Mouse (Mus musculus): ENCODE measurements around the gene Bglap2. TPM values are rescaled to one million over a fixed set of nuclear protein-coding genes. Genes with fewer than 3 reads are reported as not detected.

Bglap2 gene
- total and polyA plus RNA-seq, 2 experiments from 2014 or later = not detected

DNA sequence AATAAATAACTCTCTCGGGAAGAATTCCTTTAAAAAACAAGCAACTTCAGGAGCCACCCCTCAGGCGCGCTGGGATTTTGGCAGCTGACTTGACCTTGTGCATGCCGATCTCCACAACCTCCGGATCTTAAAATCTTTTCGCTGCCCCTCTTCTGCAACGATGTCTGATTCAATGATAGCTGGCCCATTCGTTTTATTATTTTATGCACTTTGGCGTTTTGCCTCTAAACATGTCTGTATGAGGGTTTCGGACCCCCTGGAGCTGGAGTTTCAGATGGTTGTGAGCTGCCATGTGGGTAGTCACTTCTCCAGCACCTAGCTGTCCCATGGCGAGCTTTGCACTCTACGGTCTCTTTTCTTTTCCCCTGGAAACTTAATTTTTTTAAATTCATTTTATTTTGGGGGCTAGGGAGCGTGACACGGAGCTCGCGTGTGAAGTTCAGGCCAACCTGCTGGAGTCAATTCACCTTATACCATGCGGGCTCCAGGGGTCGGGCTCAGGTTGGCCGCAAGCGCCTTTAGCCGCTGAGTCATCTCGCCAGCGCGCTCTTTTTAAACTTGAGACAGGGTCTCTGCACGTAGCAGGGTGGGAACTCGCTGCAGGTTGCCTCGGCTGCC is 43.0 kb downstream of the Bglap2 start:
- ATAC-seq (ENCODE audit: insufficient read depth, low read depth) (peak; percentile 36), DNase-seq (ENCODE audit: low spot score) (peak; percentile 25)
- H3K4me1 ChIP-seq (ENCODE audit: control insufficient read depth, insufficient read depth) = peaks cover 17% of the 10 kb centered on the region
- H3K9ac ChIP-seq (replicated peaks; ENCODE audit: low read depth, low read length) = peak overlapping the region; percentile 95
- WGBS = under 1% methylated on average over 27 of the region's 27 CpGs
- no peaks in the 10 kb centered on the region for H3K27me3 ChIP-seq (ENCODE audit: control insufficient read depth, insufficient read depth, low read length)
- peak overlapping the region; percentile 98 for H3K27ac ChIP-seq (ENCODE audit: low read depth)
- no peak for TF ChIP-seq CTCF (IDR thresholded peaks at IDR 0.05; ENCODE audit: low read depth)
- TF ChIP-seq EP300 (IDR thresholded peaks at IDR 0.05; ENCODE audit: low read depth) = no peak
- peak overlapping the region; percentile 86 for H3K4me2 ChIP-seq (ENCODE audit: low read depth, low read length)
- H3K36me3 ChIP-seq (replicated peaks; ENCODE audit: control insufficient read depth, insufficient read depth, low read length) = peaks cover 1% of the 10 kb centered on the region; the same call in 1 of the 2 replicates
- H3K4me3 ChIP-seq (ENCODE audit: low read depth, low read length) = peak overlapping the region; percentile 96
- no peaks in the 10 kb centered on the region for H3K9me3 ChIP-seq (replicated peaks; ENCODE audit: control insufficient read depth, low read length)

GRCm38 (mm10) chr3:88334902-88335435 is 43.5 kb downstream of the Bglap2 start:
- H3K36me3 ChIP-seq (replicated peaks; ENCODE audit: control insufficient read depth, insufficient read depth, low read length) = no peaks in the 10 kb centered on the region
- peak overlapping the region; percentile 98 for H3K27ac ChIP-seq (ENCODE audit: low read depth)
- peak overlapping the region; percentile 96 for H3K4me3 ChIP-seq (ENCODE audit: low read depth, low read length)
- ATAC-seq (ENCODE audit: insufficient read depth, low read depth) (no peak), DNase-seq (ENCODE audit: low spot score) (no peak)
- H3K4me2 ChIP-seq (ENCODE audit: low read depth, low read length) = peak overlapping the region; percentile 86
- H3K4me1 ChIP-seq (ENCODE audit: control insufficient read depth, insufficient read depth) = peaks cover 17% of the 10 kb centered on the region
- no peaks in the 10 kb centered on the region for H3K27me3 ChIP-seq (ENCODE audit: control insufficient read depth, insufficient read depth, low read length)
- H3K9me3 ChIP-seq (replicated peaks; ENCODE audit: control insufficient read depth, low read length) = no peaks in the 10 kb centered on the region
- peak overlapping the region; percentile 95 for H3K9ac ChIP-seq (replicated peaks; ENCODE audit: low read depth, low read length)
- WGBS = 39% methylated on average over 3 of the region's 3 CpGs
- no peak for TF ChIP-seq EP300 (IDR thresholded peaks at IDR 0.05; ENCODE audit: low read depth)
- no peak for TF ChIP-seq CTCF (IDR thresholded peaks at IDR 0.05; ENCODE audit: low read depth)

GRCm38 (mm10) chr3:88334029-88334658 is 44.4 kb downstream of the Bglap2 start:
- H3K4me2 ChIP-seq (ENCODE audit: low read depth, low read length) = no peak overlapping the region
- H3K36me3 ChIP-seq (replicated peaks; ENCODE audit: control insufficient read depth, insufficient read depth, low read length) = peaks cover 5% of the 10 kb centered on the region
- ATAC-seq (ENCODE audit: insufficient read depth, low read depth) (no peak), DNase-seq (ENCODE audit: low spot score) (no peak)
- H3K27me3 ChIP-seq (ENCODE audit: control insufficient read depth, insufficient read depth, low read length) = no peaks in the 10 kb centered on the region
- no peak overlapping the region for H3K4me3 ChIP-seq (ENCODE audit: low read depth, low read length)
- TF ChIP-seq EP300 (IDR thresholded peaks at IDR 0.05; ENCODE audit: low read depth) (no peak), CTCF (IDR thresholded peaks at IDR 0.05; ENCODE audit: low read depth) (no peak)
- H3K9ac ChIP-seq (replicated peaks; ENCODE audit: low read depth, low read length) = no peak overlapping the region
- H3K27ac ChIP-seq (ENCODE audit: low read depth) = no peak overlapping the region
- no peaks in the 10 kb centered on the region for H3K9me3 ChIP-seq (replicated peaks; ENCODE audit: control insufficient read depth, low read length)
- peaks cover 17% of the 10 kb centered on the region for H3K4me1 ChIP-seq (ENCODE audit: control insufficient read depth, insufficient read depth)
- WGBS = 56% methylated on average over 12 of the region's 12 CpGs

GRCm38 (mm10) chr3:88331282-88331681 is 47.2 kb downstream of the Bglap2 start:
- no peak for TF ChIP-seq EP300 (IDR thresholded peaks at IDR 0.05; ENCODE audit: low read depth)
- peak; percentile 46 for TF ChIP-seq CTCF (IDR thresholded peaks at IDR 0.05; ENCODE audit: low read depth)
- WGBS = 36% methylated on average over 2 of the region's 2 CpGs
- Histone ChIP-seq H3K9me3 (replicated peaks; ENCODE audit: control insufficient read depth, low read length) (no peaks in the 10 kb centered on the region), H3K27me3 (ENCODE audit: control insufficient read depth, insufficient read depth, low read length) (no peaks in the 10 kb centered on the region), H3K4me1 (ENCODE audit: control insufficient read depth, insufficient read depth) (peaks cover 9% of the 10 kb centered on the region), H3K4me3 (ENCODE audit: low read depth, low read length) (no peak overlapping the region), H3K27ac (ENCODE audit: low read depth) (no peak overlapping the region), H3K9ac (replicated peaks; ENCODE audit: low read depth, low read length) (no peak overlapping the region), H3K36me3 (replicated peaks; ENCODE audit: control insufficient read depth, insufficient read depth, low read length) (peaks cover 18% of the 10 kb centered on the region), H3K4me2 (ENCODE audit: low read depth, low read length) (no peak overlapping the region)
- ATAC-seq (ENCODE audit: insufficient read depth, low read depth) (no peak), DNase-seq (ENCODE audit: low spot score) (no peak)

GRCm38 (mm10) chr3:88328956-88329355 is 49.5 kb downstream of the Bglap2 start:
- Histone ChIP-seq H3K27me3 (ENCODE audit: control insufficient read depth, insufficient read depth, low read length) (no peaks in the 10 kb centered on the region), H3K27ac (ENCODE audit: low read depth) (no peak overlapping the region), H3K9me3 (replicated peaks; ENCODE audit: control insufficient read depth, low read length) (no peaks in the 10 kb centered on the region), H3K4me1 (ENCODE audit: control insufficient read depth, insufficient read depth) (peaks cover 6% of the 10 kb centered on the region), H3K9ac (replicated peaks; ENCODE audit: low read depth, low read length) (no peak overlapping the region), H3K4me2 (ENCODE audit: low read depth, low read length) (no peak overlapping the region), H3K36me3 (replicated peaks; ENCODE audit: control insufficient read depth, insufficient read depth, low read length) (peaks cover 18% of the 10 kb centered on the region), H3K4me3 (ENCODE audit: low read depth, low read length) (no peak overlapping the region)
- WGBS = 80% methylated on average over 5 of the region's 5 CpGs
- no peak for TF ChIP-seq CTCF (IDR thresholded peaks at IDR 0.05; ENCODE audit: low read depth)
- no peak for TF ChIP-seq EP300 (IDR thresholded peaks at IDR 0.05; ENCODE audit: low read depth)
- ATAC-seq (ENCODE audit: insufficient read depth, low read depth) = no peak
- DNase-seq (ENCODE audit: low spot score) = no peak

Other genes starting within 250 kb of the Bglap2 start
- gene Mef2d, start 236.3 kb downstream of the Bglap2 start, total RNA-seq (2014; rRNA removed; ENCODE audit: low replicate concordance) = 70.8 and 75.8 TPM in 2 replicates
- 30.0 and 30.8 TPM in 2 replicates for gene Mef2d, start 236.3 kb downstream of the Bglap2 start, polyA plus RNA-seq (2015; fragmentation: Nextera tagmentation; extraction: Ambion mirVana)
- gene Rhbg, start 124.0 kb downstream of the Bglap2 start, total RNA-seq (2014; rRNA removed; ENCODE audit: low replicate concordance) = 0.19 TPM in 1 of 2 replicates, not detected in the other
- gene Rhbg, start 124.0 kb downstream of the Bglap2 start, polyA plus RNA-seq (2015; fragmentation: Nextera tagmentation; extraction: Ambion mirVana) = not detected in 2 replicates
- gene Gm38392, start 91.5 kb downstream of the Bglap2 start, total RNA-seq (2014; rRNA removed; ENCODE audit: low replicate concordance) = not detected in 2 replicates
- 0.16 TPM in 1 of 2 replicates, not detected in the other for gene Gm38392, start 91.5 kb downstream of the Bglap2 start, polyA plus RNA-seq (2015; fragmentation: Nextera tagmentation; extraction: Ambion mirVana)
- gene Tsacc, start 81.7 kb downstream of the Bglap2 start, total RNA-seq (2014; rRNA removed; ENCODE audit: low replicate concordance) = 21.5 and 30.3 TPM in 2 replicates
- 14.3 and 16.7 TPM in 2 replicates for gene Tsacc, start 81.7 kb downstream of the Bglap2 start, polyA plus RNA-seq (2015; fragmentation: Nextera tagmentation; extraction: Ambion mirVana)
- 187 and 208 TPM in 2 replicates for gene Cct3, start 81.6 kb downstream of the Bglap2 start, total RNA-seq (2014; rRNA removed; ENCODE audit: low replicate concordance)
- gene Cct3, start 81.6 kb downstream of the Bglap2 start, polyA plus RNA-seq (2015; fragmentation: Nextera tagmentation; extraction: Ambion mirVana) = 254 and 256 TPM in 2 replicates
- gene Glmp, start 53.7 kb downstream of the Bglap2 start, total RNA-seq (2014; rRNA removed; ENCODE audit: low replicate concordance) = 75.1 and 156 TPM in 2 replicates
- gene Glmp, start 53.7 kb downstream of the Bglap2 start, polyA plus RNA-seq (2015; fragmentation: Nextera tagmentation; extraction: Ambion mirVana) = 129 and 143 TPM in 2 replicates
- 0.27 and 3.7 TPM in 2 replicates for gene Tmem79, start 42.6 kb downstream of the Bglap2 start, total RNA-seq (2014; rRNA removed; ENCODE audit: low replicate concordance)
- 1.3 and 1.6 TPM in 2 replicates for gene Tmem79, start 42.6 kb downstream of the Bglap2 start, polyA plus RNA-seq (2015; fragmentation: Nextera tagmentation; extraction: Ambion mirVana)
- gene Smg5, start 42.4 kb downstream of the Bglap2 start, total RNA-seq (2014; rRNA removed; ENCODE audit: low replicate concordance) = 54.3 and 60.8 TPM in 2 replicates
- 25.1 TPM in 2 replicates for gene Smg5, start 42.4 kb downstream of the Bglap2 start, polyA plus RNA-seq (2015; fragmentation: Nextera tagmentation; extraction: Ambion mirVana)
- gene Paqr6, start 14.1 kb downstream of the Bglap2 start, total RNA-seq (2014; rRNA removed; ENCODE audit: low replicate concordance) = not detected in 2 replicates
- 1.2 and 1.7 TPM in 2 replicates for gene Paqr6, start 14.1 kb downstream of the Bglap2 start, polyA plus RNA-seq (2015; fragmentation: Nextera tagmentation; extraction: Ambion mirVana)
- gene Bglap3, start 6.0 kb downstream of the Bglap2 start, total RNA-seq (2014; rRNA removed; ENCODE audit: low replicate concordance) = not detected in 2 replicates
- gene Bglap3, start 6.0 kb downstream of the Bglap2 start, polyA plus RNA-seq (2015; fragmentation: Nextera tagmentation; extraction: Ambion mirVana) = not detected in 2 replicates
- gene Bglap, start 5.8 kb upstream of the Bglap2 start, total RNA-seq (2014; rRNA removed; ENCODE audit: low replicate concordance) = not detected in 2 replicates
- not detected in 2 replicates for gene Bglap, start 5.8 kb upstream of the Bglap2 start, polyA plus RNA-seq (2015; fragmentation: Nextera tagmentation; extraction: Ambion mirVana)
- 86.0 and 116 TPM in 2 replicates for gene Pmf1, start 31.6 kb upstream of the Bglap2 start, total RNA-seq (2014; rRNA removed; ENCODE audit: low replicate concordance)
- 62.9 and 65.8 TPM in 2 replicates for gene Pmf1, start 31.6 kb upstream of the Bglap2 start, polyA plus RNA-seq (2015; fragmentation: Nextera tagmentation; extraction: Ambion mirVana)
- 17.2 and 25.4 TPM in 2 replicates for gene Slc25a44, start 46.4 kb upstream of the Bglap2 start, total RNA-seq (2014; rRNA removed; ENCODE audit: low replicate concordance)
- gene Slc25a44, start 46.4 kb upstream of the Bglap2 start, polyA plus RNA-seq (2015; fragmentation: Nextera tagmentation; extraction: Ambion mirVana) = 9.6 and 9.7 TPM in 2 replicates
- 2.0 and 2.1 TPM in 2 replicates for gene Sema4a, start 82.5 kb upstream of the Bglap2 start, total RNA-seq (2014; rRNA removed; ENCODE audit: low replicate concordance)
- gene Sema4a, start 82.5 kb upstream of the Bglap2 start, polyA plus RNA-seq (2015; fragmentation: Nextera tagmentation; extraction: Ambion mirVana) = 0.93 and 1.0 TPM in 2 replicates
- 156 and 210 TPM in 2 replicates for gene Lmna, start 131.3 kb upstream of the Bglap2 start, total RNA-seq (2014; rRNA removed; ENCODE audit: low replicate concordance)
- gene Lmna, start 131.3 kb upstream of the Bglap2 start, polyA plus RNA-seq (2015; fragmentation: Nextera tagmentation; extraction: Ambion mirVana) = 109 and 122 TPM in 2 replicates
- 6.0 and 9.7 TPM in 2 replicates for gene Mex3a, start 153.7 kb upstream of the Bglap2 start, total RNA-seq (2014; rRNA removed; ENCODE audit: low replicate concordance)
- 2.6 and 2.7 TPM in 2 replicates for gene Mex3a, start 153.7 kb upstream of the Bglap2 start, polyA plus RNA-seq (2015; fragmentation: Nextera tagmentation; extraction: Ambion mirVana)
- 0.39 and 2.5 TPM in 2 replicates for gene Rab25, start 169.6 kb upstream of the Bglap2 start, total RNA-seq (2014; rRNA removed; ENCODE audit: low replicate concordance)
- 0.16 TPM in 1 of 2 replicates, not detected in the other for gene Rab25, start 169.6 kb upstream of the Bglap2 start, polyA plus RNA-seq (2015; fragmentation: Nextera tagmentation; extraction: Ambion mirVana)
- 3.6 and 34.6 TPM in 2 replicates for gene Lamtor2, start 174.4 kb upstream of the Bglap2 start, total RNA-seq (2014; rRNA removed; ENCODE audit: low replicate concordance)
- 131 and 136 TPM in 2 replicates for gene Lamtor2, start 174.4 kb upstream of the Bglap2 start, polyA plus RNA-seq (2015; fragmentation: Nextera tagmentation; extraction: Ambion mirVana)
- gene Ubqln4, start 175.1 kb upstream of the Bglap2 start, total RNA-seq (2014; rRNA removed; ENCODE audit: low replicate concordance) = 74.9 and 82.4 TPM in 2 replicates
- 18.3 and 19.0 TPM in 2 replicates for gene Ubqln4, start 175.1 kb upstream of the Bglap2 start, polyA plus RNA-seq (2015; fragmentation: Nextera tagmentation; extraction: Ambion mirVana)
- gene Ssr2, start 197.2 kb upstream of the Bglap2 start, total RNA-seq (2014; rRNA removed; ENCODE audit: low replicate concordance) = 246 and 286 TPM in 2 replicates
- 144 and 146 TPM in 2 replicates for gene Ssr2, start 197.2 kb upstream of the Bglap2 start, polyA plus RNA-seq (2015; fragmentation: Nextera tagmentation; extraction: Ambion mirVana)
- gene Arhgef2, start 227.3 kb upstream of the Bglap2 start, total RNA-seq (2014; rRNA removed; ENCODE audit: low replicate concordance) = 81.1 and 146 TPM in 2 replicates
- 52.2 and 56.1 TPM in 2 replicates for gene Arhgef2, start 227.3 kb upstream of the Bglap2 start, polyA plus RNA-seq (2015; fragmentation: Nextera tagmentation; extraction: Ambion mirVana)

Data from heart, postnatal 0 days (tissue).